Mouse (Mus musculus): ENCODE results near the gene C130074G19Rik. TPM values are rescaled to one million over a fixed set of nuclear protein-coding genes. Genes with fewer than 3 reads are reported as not detected.

The C130074G19Rik gene
- 75.1 TPM for polyA plus RNA-seq (2014; fragmentation: Illumina TruSeq; extraction: RNeasy Lipid Tissue Mini Kit (QIAGEN cat#74804))

DNA sequence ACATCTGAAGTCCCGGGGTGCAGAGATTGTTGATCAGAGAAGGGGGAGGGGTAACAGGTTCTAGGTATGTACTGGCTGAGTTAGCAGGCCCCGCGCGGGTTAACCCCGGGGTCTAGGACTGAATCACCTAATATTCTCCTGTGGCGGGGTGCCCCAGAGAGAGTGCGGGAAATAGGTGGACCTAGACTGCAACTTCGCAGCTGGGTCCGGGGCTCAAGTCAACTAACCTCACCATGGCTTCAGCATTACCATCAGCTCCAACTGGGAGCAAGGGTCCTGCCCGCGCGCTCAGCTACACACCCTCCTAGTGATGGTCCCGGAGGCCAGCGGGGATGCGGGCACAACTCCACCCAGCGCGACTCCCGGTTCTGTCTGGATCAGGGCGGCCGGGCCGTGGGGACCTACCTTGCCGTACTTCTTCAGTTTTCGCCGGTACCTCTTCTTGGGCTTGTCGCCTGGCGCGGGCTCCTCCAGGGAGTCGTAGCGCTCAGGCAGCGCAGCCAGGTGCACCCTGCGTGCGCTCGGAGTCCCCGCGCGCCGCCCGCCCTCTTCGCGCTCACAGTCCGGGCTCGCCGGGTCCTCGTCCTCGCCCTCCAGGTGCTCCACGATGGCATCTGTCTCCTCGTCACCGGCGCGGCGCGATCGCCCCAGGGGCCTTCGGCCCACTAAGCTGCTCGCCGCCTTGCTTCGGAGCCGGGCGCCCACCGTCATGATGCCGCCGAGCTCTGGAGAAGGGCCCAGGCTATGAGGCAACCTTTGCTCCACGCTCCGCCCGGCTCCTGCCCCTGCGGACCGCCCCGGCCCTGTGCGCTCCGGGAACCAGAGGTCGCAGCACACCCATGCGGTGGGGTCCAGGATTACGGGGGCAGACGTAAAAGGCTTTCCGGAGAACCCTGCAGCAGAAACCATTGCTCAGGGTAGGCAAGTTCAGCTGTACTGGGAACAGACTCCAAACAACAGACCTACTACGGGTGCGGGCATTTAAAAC, at the start of gene C130074G19Rik:
Gene C130074G19Rik, minus strand, starts transcription at position 938 of the 988 bp plus-strand sequence.

DNA sequence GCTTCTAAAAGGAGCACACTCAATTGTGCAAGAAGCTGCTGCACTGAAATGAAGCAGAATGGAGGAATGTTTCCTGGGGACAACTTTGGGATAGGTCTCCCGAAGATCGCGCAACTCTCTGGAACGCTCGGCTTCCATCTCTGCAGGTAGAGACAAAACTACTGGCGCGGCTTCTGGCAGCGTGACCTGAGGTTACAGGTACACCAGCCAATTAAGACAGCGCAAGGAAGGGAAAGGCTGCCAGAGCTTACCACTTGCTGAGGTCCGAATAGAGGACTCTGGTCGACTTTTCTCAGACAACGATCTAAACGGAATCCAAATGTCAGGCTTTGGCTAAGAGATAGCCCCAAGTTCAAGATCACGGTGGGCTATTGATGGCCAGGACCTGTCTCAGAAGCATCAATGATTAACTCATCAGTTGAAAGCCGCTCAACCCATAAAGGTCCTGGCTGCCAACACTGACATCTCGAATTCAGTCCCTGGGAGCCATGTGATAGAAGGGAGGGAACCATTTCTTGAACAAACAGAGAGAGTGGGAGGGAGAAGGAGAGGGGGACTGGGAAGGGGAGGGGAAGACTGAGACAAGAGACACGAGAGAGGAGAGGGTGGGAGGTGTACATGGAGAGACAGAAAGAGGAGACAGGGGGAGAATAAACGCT, 36.8 kb downstream of the C130074G19Rik start, which contains the start of gene Marc2:
Gene Marc2, minus strand, starts transcription at position 360 of the 659 bp plus-strand sequence.

Other genes with a start within 250 kb of the C130074G19Rik start
- not detected for gene Hlx, start 150.6 kb downstream of the C130074G19Rik start, polyA plus RNA-seq (2014; fragmentation: Illumina TruSeq; extraction: RNeasy Lipid Tissue Mini Kit (QIAGEN cat#74804))
- gene Marc1, start 71.9 kb downstream of the C130074G19Rik start, polyA plus RNA-seq (2014; fragmentation: Illumina TruSeq; extraction: RNeasy Lipid Tissue Mini Kit (QIAGEN cat#74804)), result 0.40 TPM
- 104 TPM for gene Marc2, start 36.8 kb downstream of the C130074G19Rik start, polyA plus RNA-seq (2014; fragmentation: Illumina TruSeq; extraction: RNeasy Lipid Tissue Mini Kit (QIAGEN cat#74804))
- 154 TPM for gene Mark1, start 116.4 kb upstream of the C130074G19Rik start, polyA plus RNA-seq (2014; fragmentation: Illumina TruSeq; extraction: RNeasy Lipid Tissue Mini Kit (QIAGEN cat#74804))